Mouse (Mus musculus) ovary, postnatal 14 days (tissue): Measurements from ENCODE around the gene Ola1.

ENCODE experiments used
- DNase-seq: peaks from one replicate; pipeline ENCODE4 v3.0.0; 2022; ENCODE audit warnings: low spot score

Ola1 gene

GRCm38 (mm10) chr2:73063911-73064619 is 154.7 kb downstream of the Ola1 start:
- no peak for DNase-seq

- no peak for DNase-seq
Observed at GRCm38 (mm10) chr2:73060259-73060585, 158.5 kb downstream of the Ola1 start.

GRCm38 (mm10) chr2:73059550-73060258 is 159.0 kb downstream of the Ola1 start:
- DNase-seq = no peak

- DNase-seq = no peak
Observed at GRCm38 (mm10) chr2:73058344-73058743, 160.4 kb downstream of the Ola1 start.

- DNase-seq = no peak
Observed at GRCm38 (mm10) chr2:73057589-73057988, 161.1 kb downstream of the Ola1 start.

- no peak for DNase-seq
Observed at GRCm38 (mm10) chr2:73056090-73056956, 162.4 kb downstream of the Ola1 start.

- DNase-seq = no peak
Observed at GRCm38 (mm10) chr2:73053791-73054490, 164.8 kb downstream of the Ola1 start.

- DNase-seq = no peak
Observed at GRCm38 (mm10) chr2:73050401-73050800, 168.3 kb downstream of the Ola1 start.

- DNase-seq = no peak
Observed at GRCm38 (mm10) chr2:73049977-73050376, 168.7 kb downstream of the Ola1 start.

- DNase-seq = no peak
Observed at GRCm38 (mm10) chr2:73049001-73049684, 169.6 kb downstream of the Ola1 start.

- DNase-seq = peak; percentile 49
Observed at GRCm38 (mm10) chr2:73047061-73047741, 171.5 kb downstream of the Ola1 start.

- peak; percentile 64 for DNase-seq
Observed at GRCm38 (mm10) chr2:73046576-73046975, 172.1 kb downstream of the Ola1 start.

GRCm38 (mm10) chr2:73045505-73045904 is 173.2 kb downstream of the Ola1 start:
- no peak for DNase-seq
